Mouse (Mus musculus): Measurements from ENCODE around the gene Snx32.

Snx32 gene

DNA sequence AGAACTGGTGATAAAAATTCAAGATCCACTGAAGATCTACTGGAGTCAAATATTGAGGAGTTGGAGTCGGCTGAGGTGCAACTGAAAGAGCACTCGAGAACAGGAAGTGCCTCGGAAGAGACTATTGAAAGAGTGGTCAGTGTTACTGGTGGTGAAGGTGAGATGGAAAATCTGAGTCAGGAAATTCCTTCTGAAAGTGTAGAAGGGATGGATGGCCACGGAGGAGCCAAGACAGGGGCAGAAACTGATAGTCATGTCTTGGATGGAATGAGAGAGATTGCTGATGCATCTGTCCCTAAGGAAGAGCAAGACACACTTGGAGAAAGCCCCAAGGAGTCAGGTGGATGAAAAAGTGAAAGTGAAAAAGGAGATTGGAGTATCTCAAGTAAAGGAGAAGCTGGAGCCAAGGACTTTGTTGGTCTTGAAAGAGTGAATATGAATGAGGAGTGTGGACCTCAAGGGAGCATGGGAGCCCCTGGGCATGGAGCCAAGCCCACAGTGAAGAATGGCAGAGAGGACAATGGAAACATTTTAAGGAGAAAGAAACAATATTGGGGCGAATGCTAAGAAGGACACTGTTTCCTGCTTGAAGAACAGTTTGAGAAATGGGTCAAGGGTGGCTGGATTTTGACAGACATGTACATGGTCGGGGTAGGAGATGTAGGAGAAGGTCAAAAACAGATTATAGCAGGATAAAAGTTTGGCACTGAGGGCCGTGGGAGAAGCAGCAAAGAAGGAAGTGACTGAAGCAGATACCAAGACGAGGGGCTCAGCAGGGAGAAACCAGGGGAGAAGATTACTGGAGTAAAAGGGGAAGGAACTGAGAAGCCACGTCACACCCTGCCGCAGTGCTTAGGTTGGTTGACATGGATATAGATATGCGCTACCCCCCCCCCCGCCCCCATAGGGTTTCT is 2.0 kb upstream of the Snx32 start:
- in situ Hi-C loops (cut with MboI, MseI) = no loop called here

DNA sequence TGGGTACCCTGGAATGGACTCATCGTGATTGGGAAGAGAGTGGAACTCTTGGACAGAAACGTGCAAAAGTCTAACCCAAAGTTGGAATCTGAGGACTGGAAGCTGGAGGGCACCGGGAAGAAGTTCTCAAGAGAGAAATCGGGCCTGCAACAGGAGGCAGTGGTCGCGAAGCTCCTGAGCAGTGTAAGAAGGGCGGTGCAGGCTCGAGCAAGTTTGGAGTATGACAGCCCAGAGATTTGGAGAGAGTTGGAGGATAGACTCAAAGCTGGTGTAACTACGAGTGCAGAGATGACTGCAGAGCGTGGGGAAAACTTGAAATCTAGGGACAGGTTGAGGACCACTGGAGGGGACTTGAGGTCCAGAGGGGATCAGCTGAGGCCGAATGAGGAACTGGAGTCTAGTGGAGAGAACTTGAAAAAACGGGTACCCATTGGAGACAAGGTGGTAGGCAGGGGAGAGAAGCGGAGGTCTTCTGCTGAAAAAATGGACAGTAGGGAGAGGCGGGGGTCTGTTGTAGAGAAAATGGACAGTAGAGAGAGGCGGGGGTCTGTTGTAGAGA is 815 bp upstream of the Snx32 start:
- in situ Hi-C loops (cut with MboI, MseI) = no loop called here

DNA sequence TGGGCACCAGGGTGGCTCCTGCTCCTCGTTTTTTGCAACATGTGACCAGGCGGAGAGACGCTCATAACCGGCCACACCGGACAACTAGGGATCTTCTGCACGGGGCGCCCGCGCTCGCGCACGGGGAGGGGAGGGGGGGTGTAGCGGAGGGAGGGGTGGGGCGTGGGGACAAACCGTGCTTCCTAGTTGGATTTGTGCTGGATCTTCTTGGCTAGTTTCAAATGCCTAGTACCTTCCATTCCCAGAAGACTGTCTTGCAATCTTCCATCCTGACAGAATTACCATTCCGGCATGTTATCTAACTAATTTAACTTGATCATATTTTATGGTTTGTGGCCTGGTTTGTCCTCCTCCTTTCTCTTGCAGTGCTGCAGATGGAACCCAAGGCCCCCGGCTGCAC is 6.7 kb downstream of the Snx32 start, which contains the start of gene 1700020D05Rik:
Gene 1700020D05Rik (minus strand): TSS at position 101 of the 400 bp plus-strand sequence.
- in situ Hi-C loops (cut with MboI, MseI) = no loop called here

DNA sequence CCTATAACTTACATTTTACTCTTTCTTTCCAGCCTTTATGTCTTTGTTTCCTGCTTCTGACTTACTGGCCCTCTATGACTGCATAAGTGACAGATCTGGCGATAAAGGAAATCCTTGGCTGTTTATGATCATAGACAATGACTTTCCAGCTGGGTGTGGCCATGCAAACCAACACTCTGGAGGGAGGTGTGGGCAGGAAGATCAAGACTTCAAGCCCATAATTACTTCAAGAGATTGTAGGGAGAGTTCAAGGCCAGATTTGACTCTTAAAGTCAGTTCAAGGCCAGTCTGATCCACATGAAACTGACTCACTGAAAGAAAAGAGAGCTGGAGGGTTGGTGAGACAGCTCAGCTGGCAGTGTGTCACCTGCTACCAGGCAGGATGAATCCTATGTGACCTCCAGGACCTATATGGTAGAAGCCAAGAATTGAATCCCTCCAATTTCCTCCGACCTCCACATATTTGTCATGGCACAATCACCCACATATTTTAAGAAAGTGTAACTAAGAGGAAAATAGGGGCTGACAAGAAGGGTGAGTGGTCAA is 9.9 kb downstream of the Snx32 start:
- in situ Hi-C loops (cut with MboI, MseI) = no loop called here

DNA sequence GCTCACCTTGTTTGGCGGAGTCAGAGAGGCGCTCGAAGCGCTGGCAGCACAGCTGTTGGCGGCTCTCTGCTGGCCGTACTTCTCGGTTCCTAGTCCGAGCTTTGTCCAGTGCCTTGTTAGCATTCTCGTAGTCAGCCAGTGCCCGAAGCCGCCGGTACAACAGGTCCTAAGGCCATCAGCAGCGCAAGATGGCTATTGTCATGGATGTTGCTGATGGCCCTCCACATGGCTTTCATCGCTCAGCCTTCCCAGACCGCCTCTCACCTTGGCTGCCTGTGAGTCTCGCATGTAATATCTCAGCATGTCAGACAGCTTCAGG is 14.3 kb downstream of the Snx32 start:
- in situ Hi-C loops (cut with MboI, MseI) = no loop called here

DNA sequence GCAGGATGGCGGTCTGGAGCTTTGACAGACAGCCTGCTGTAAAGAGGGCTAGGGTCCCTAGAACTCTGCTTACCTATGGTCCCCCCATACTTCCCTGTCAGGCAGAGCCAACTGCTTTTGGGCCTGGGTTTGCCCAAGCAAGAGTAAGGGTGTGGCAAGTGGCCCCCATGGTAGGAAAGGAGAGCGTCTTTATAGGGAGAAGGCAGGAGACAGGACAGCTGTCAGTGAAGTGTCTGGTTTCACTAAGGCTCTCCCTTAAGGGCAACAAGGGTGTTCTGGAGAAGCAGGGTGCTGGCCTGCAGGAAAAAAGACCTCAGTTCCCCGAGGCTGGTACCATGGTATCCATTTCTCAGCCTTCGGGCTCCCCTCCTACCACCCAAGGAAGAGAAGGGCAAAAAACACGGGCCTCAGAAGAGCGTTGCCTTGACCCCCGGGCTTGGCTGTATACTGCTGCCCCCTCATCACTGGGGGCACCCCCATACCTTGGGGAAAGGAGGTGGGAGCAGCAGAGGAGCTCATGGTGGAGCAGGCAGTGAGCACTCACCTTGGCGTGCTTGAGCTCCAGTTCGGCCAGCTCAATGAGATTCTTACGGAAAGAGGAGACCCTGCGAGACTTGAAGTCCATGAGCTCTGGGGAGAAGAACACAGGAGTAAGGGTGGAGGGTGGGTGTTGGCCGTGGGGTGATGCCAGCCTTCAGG is 14.8 kb downstream of the Snx32 start:
- in situ Hi-C loops (cut with MboI, MseI) = no loop called here

DNA sequence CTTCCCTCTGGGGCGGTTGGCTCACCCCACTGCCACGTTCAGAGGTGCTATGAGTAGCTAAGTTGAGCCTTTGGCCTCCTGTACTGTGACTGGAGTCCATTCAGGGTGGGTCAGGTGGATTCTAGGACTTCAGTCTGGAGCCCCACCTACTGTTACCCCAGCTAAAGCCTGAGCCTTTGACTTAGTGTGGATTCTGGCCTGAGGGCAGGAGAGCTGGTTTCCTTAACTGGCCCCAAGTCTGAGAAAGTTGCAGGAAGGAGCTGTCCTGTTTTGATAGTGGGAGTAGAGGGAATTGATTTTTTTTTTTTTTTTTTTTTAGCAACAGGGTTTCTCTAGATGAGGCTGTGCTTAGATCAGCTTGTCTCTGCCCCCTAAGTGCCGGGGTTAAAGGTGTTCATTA is 16.0 kb downstream of the Snx32 start:
- in situ Hi-C loops (cut with MboI, MseI) = loop anchor here (5.0 kb wide), 1 partner anchor 803 kb away; no protein-coding TSS in a partner anchor

DNA sequence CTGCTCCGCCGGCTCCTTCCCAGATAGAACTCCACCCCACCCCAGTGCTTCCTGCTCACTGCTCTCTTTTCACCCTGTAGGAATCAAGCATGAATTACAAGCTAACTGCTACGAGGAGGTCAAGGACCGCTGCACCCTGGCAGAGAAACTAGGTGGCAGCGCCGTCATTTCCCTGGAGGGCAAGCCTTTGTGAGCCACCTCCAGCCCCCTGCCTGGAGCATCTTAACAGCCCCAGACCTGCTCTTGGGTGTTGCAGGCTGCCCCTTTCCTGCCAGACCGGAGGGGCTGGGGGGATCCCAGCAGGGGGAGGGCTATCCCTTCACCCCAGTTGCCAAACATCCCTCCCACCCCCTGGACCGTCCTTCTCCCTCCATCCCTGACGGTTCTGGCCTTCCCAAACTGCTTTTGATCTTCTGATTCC is 17.0 kb downstream of the Snx32 start:
- in situ Hi-C loops (cut with MboI, MseI) = loop anchor here (5.0 kb wide), 1 partner anchor 804 kb away; no protein-coding TSS in a partner anchor

DNA sequence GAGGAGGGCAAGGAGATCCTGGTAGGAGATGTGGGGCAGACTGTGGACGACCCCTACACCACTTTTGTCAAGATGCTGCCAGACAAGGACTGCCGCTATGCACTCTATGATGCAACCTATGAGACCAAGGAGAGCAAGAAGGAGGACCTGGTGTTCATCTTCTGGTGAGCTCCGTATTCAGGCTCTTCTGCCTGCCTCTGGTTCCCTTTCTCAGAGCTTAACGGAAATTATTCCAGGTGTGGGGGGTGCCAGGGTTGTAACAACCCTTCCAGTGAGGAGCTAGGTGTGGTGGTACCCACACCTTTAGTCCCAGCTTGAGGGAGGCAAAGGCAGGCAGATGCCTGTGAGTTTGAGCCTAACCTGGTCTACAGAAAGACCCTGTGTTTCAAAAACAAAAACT is 17.7 kb downstream of the Snx32 start:
- in situ Hi-C loops (cut with MboI, MseI) = loop anchor here (5.0 kb wide), 1 partner anchor 805 kb away; no protein-coding TSS in a partner anchor

DNA sequence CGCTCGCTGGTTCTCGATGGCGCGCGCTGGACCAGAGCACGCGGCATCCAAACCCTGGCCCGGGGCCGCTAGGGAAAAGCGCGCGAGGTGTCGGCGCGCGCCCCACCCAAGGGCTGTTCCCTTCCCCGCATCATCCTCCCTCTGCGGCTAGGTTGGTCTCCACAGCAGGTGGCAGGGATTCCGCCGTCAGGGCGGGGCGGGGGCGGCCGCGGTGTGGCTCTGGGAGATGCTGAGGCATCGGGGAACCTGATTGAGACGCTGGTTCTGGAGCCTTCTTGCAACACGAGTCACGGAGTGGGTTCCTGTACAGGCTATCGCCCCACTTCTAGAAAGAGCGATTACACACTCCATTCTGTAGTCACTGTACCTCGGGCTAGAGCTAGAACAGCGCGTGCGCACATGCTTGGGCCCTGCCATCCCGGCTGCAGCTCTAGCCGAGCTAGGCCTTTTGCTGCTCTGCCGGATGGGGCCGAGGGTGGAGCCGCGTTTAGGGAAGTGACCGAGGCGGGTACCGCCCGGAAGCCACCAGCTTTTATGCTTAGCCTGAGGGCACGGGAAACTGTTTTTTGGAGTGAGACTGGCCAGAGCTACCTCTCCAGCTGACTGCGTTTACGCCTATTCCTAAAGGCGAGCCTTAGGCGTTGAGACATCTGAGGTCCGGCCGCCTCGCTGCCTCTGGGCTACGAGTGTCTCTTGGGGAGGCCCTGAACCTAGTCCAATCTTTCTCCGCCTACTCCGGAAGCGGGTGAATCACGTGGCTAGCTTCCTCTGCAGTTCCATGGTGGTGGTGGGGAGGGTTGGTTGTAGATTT is 19.2 kb downstream of the Snx32 start:
- in situ Hi-C loops (cut with MboI, MseI) = loop anchor here (5.0 kb wide), 1 partner anchor 806 kb away; no protein-coding TSS in a partner anchor

DNA sequence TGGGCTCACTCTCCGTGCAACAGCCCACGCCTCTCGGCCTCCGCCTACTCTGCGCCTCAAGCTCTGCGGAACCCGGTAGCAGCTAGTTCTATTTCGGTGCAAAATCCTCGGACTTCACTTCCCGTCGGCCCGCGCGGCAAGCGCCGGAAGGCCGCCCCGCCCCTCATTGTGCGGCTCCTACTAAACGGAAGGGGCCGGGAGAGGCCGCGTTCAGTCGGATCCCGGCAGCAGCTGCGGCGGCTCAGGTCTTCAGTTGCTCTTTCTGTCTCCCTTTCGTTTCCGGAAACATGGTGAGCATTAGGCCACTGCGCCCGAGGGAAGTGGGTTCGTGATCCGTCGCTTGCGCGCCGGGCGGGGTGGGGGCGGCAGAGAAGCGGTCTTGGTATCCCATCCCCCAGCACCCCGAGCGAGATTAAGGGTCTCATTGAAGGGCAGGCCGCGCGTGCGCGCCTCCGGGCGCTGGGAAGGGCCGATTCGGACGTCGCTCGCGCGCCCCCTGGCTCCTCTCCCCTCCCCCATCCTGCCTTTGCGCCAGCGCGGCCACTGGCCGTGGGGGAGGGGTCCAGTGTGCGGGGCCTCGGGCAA is 19.9 kb downstream of the Snx32 start, which contains the start of gene Cfl1:
Gene Cfl1 (plus strand): TSS at position 143 of the 585 bp plus-strand sequence.
- in situ Hi-C loops (cut with MboI, MseI) = loop anchor here (5.0 kb wide), 1 partner anchor 807 kb away; no protein-coding TSS in a partner anchor

DNA sequence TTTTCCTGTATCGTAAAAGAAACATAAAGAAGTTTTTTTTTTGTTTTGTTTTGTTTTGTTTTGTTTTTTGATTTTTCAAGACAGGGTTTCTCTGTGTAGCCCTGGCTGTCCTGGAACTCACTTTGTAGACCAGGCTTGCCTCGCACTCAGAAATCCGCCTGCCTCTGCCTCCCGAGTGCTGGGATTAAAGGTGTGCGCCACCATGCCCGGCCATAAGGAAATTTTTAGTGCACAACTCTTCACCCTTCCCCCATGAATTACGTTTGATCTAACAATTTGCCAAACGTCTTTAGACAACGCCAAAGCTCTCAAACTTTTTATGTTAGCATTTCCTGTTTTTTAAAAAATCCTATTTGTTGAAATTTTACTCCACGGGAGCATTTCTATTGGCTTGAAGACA is 20.6 kb downstream of the Snx32 start:
- in situ Hi-C loops (cut with MboI, MseI) = loop anchor here (5.0 kb wide), 1 partner anchor 808 kb away; no protein-coding TSS in a partner anchor

DNA sequence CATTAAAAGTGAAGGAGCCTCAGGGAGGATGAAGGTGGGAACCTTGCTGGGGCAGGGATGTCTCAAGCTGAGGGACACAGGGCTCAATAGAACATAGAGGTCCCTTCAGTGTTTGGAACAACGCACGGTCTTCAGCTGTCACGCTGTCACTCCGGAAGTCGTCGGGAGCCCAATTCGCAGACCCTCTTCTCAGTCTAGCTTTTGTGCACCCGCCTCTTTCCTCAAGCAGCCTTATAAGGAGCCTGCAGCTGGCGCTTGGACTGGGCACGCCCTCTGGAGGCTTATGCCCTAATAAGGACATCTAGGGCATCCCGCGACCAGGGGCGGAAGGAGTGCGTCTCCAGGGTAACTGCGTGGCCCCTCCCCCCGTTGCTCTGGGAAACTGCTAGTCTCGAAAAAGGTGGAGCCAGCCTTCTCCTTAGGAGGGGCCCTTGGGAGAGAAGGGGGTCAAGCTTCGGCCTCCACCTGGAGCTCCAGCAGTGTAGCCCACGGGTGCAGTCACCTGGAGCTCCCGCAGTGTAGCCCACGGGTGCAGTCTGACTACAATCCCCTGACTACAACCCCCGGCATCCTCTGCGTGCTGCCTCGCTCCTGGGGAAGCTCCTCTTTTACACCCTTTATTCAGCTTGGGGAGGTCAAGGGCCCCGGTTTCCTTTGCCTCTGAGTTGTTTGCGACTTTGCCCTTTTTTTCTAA is 21.3 kb downstream of the Snx32 start:
- in situ Hi-C loops (cut with MboI, MseI) = no loop called here

DNA sequence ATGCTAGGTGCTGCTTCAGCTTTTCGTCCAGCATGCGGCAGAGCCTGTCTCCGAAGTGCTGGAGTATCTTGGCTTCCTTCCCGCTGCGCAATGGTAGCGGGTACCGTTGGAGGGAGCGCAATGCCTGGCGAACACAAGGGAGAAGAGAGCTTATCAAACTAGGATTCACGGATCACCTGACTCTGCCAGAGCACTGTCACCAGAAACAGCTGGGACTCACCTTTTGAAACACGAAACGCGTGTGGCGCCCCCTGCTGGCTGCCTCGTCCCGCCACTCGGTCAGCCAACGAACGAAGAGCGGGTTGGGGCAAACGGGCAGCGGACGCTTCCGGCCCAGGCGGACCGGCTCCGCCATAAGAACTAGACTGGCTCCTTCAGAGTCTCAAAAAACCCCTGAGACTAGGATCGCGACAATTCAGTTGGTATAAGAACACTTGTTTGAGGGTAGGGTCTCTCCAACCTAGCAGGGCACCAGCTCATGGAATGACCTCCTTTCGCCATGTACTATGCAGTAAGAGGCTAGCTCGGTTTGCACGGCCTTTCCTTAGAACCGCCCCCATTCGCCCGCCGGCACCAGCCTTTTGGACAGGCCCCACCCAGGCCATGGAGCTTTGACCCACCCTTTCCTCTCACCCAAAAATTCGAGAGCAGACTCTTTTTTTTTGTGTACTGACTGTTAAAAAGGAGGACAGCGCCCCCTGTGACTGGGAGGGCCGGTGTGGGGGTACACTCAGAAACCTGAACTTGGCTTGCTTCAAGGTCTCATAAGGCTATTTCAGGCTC is 22.4 kb downstream of the Snx32 start, which contains the start of gene Mus81:
Gene Mus81 (minus strand): TSS at position 635 of the 783 bp plus-strand sequence.
- in situ Hi-C loops (cut with MboI, MseI) = no loop called here

DNA sequence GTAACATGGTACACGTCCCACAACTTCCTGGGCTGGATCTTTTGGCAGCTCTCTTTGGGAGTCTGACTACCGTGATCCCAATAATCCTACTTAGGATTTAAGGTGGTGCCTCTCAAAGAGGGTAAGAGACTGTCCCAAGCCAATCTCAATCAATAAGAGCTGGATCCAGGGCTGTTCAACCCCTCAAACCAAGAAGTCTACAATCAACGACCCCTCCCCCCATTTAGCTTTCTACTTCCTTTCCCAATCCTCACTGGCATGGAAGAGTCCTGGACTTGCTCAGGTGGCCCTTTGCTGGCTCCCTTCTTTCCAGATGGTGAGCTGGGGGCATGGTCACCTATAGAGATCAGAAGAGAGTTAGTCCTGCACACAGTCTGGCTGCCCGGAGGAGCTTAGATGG is 23.6 kb downstream of the Snx32 start:
- in situ Hi-C loops (cut with MboI, MseI) = no loop called here

DNA sequence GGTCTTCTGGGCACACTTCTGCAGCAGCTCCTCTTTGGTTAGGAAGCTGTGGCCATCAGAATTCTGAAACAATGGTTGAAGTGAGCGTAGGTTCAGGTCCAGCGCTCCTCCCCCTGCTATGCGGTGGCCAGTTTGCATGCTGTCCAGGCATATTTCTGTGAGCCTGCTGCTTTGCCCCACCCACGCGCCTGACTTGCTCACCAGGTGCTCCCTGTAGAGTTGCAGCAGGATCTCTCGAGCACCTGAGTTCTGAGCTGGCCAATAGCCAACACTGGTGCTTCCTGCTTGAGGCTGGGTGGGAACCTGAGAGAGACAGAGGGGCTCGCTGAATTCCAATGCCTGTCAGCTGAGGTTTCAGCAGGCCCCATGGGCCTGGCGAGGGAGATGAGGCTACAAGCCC is 24.1 kb downstream of the Snx32 start:
- in situ Hi-C loops (cut with MboI, MseI) = no loop called here

DNA sequence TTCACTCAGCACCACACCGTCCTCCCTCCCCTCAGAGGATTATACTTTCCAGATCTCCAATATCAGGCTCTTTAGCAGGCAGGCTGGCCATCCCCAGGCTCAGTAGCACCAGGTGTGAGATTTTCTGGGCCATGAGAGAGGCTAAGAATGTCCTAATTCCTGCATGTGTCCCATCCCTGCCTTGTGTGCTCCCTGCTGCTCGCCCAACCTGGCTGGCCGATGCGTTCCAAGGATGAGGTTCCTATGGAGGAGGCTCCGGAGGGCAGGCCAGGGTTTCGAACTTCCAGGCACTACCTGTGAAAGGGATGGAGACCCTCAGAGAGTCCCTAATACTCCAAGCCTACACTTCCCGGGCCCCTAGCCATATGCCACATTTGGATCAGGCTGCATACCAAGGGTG is 24.5 kb downstream of the Snx32 start:
- in situ Hi-C loops (cut with MboI, MseI) = no loop called here

DNA sequence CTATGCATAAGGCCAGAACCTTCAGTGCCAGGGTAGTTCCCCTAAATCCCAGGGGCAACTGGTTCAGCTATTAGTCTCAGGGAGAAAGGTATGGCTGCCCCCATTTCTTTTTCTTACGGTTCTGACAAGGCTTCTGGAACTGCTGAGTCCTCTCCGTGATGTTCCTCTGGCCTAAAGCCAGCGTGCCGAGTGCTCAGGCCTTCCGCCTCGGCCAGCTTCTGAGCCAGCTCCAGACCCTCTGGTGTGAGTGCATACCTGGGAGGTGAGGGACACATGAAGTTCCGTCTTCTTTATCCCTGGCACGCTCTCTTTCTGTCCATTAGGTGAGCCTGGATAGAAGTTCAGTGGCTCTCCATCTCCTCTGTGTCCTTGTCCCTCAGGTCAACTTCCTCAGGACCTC is 25.0 kb downstream of the Snx32 start:
- in situ Hi-C loops (cut with MboI, MseI) = no loop called here

DNA sequence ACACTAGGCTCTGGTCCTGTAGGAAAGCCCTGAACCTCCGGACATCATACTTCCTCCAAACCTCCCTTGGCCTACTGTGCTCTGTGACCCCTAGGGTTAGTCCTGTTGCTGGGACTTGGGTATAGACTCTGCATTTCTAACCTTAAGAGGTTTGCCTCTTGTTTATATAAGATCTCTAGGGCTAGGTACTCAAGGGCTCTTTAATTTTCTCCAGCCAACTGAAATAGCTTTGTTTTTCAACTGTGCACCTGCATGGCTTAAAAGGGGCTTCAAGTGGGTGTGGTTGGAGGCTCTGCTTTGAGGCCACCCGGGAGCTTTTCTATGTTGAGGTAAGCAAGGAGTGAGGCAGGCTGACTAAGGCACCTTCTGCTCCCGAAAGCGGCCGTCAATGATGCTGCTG is 25.8 kb downstream of the Snx32 start:
- in situ Hi-C loops (cut with MboI, MseI) = no loop called here

Data from T-helper 2 cell (primary cell).